Mouse (Mus musculus) G1E (cell line): ENCODE measurements around the gene Capza1. TPM values are rescaled to one million over a fixed set of nuclear protein-coding genes. Genes with fewer than 3 reads are reported as not detected.

ENCODE experiments used
- ATAC-seq: 2 replicates; pipeline ENCODE4 v1.8.0; 2016; ENCODE audit warnings: mild to moderate bottlenecking; ENCODE audit not compliant: insufficient number of reproducible peaks, poor library complexity, low FRiP score, severe bottlenecking; ENCODE audit errors: extremely low read depth
- DNase-seq: peaks from one replicate; pipeline ENCODE4 v3.0.0; 2012; ENCODE audit warnings: low spot score
- H3K27me3 ChIP-seq: 2 replicates; pipeline ENCODE4 v1.6.1; 2012; ENCODE audit warnings: mild to moderate bottlenecking, low read length, inconsistent platforms; ENCODE audit not compliant: insufficient read depth
- H3K36me3 ChIP-seq: replicated peaks from 2 replicates; pipeline ENCODE3; 2012; ENCODE audit warnings: mild to moderate bottlenecking, inconsistent platforms
- H3K4me1 ChIP-seq: 2 replicates; pipeline ENCODE4 v1.6.1; 2012; ENCODE audit warnings: low read depth, low read length, inconsistent platforms, mixed read lengths; ENCODE audit not compliant: insufficient read depth
- H3K4me3 ChIP-seq: 2 replicates; pipeline ENCODE4 v1.5.1; 2012; ENCODE audit warnings: low read depth, mild to moderate bottlenecking, inconsistent platforms, low read length, moderate library complexity, mixed read lengths
- H3K9me3 ChIP-seq: replicated peaks from 2 replicates; pipeline ENCODE4 v1.6.1; 2012; ENCODE audit warnings: inconsistent platforms
- CTCF ChIP-seq: IDR thresholded peaks from 2 replicates; pipeline ENCODE4 v1.5.1; 2012; ENCODE audit warnings: low read depth, low read length, inconsistent platforms, mixed read lengths
- GATA1 ChIP-seq: IDR thresholded peaks from 2 replicates; pipeline ENCODE4 v1.6.1; 2012; ENCODE audit warnings: borderline replicate concordance, low read length, inconsistent platforms, mixed read lengths
- GATA2 ChIP-seq: IDR thresholded peaks from 2 replicates; pipeline ENCODE4 v1.6.1; 2012; ENCODE audit warnings: low read depth, low read length, inconsistent platforms, borderline replicate concordance
- POLR2AphosphoS5 ChIP-seq: IDR thresholded peaks from 2 replicates; pipeline ENCODE4 v1.6.1; 2012; ENCODE audit warnings: low read depth, low read length, inconsistent platforms; ENCODE audit not compliant: insufficient replicate concordance
- TAL1 ChIP-seq: conservative IDR thresholded peaks from 2 replicates; pipeline ENCODE4 v1.6.1; 2012; ENCODE audit warnings: low read depth, low read length, inconsistent platforms, mixed read lengths
- polyA plus RNA-seq: library from polyadenylated mRNA; stranded (reverse); fragments of >175 nt; gene quantifications from 2 replicates; pipeline ENCODE4 v1.2.3, GENCODE M21; 2012
- total RNA-seq, 2 experiments: library from RNA; stranded (forward) in 1 of 2; stranded (reverse) in 1 of 2; fragments of 200-1000 nt in 1 of 2; fragments of >200 nt in 1 of 2; fragmentation: Nextera tagmentation in 1 of 2; gene quantifications; 2 replicates each; pipeline ENCODE4 v1.2.3; 2014 to 2017

The Capza1 gene
- total and polyA plus RNA-seq, 3 experiments = 12.5 to 182 (median 168) TPM

DNA sequence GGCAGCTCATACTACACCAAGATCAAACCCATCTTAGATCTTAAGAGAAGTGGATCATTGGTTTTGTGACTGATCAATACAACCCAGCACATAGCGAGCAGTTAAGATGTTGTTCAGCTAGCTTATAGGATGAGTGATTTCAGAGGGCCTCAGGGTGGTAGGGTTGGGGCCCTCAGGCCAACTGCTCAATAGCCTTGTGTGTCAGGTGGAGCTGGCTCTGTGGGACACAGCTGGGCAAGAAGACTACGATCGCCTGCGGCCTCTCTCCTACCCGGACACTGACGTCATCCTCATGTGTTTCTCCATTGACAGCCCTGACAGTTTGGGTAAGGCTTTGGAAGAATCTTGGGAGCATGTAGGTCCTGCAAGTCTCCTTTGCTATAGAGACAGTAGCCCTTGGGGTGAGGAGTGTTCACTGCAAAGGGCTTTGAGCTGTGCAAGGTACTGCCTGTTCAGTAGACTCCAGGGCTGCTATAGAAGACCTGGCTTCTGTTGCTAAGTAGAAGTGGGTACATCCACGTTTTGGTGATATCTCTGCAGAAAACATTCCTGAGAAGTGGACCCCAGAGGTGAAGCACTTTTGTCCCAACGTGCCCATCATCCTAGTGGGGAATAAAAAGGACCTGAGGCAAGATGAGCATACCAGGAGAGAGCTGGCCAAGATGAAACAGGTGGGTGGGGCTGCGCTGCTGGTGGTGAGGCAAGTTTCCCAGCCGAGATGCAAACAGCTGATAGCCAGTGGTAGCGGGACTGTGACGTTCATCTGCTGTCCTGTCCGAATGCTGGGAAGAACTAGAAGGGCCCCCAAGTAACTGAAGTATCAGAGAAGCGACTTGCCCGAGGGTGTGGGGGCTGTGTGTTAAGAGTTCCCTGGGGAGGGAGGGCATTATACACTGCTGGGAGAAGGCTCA lies 71.7 kb downstream of the Capza1 start:
- Histone ChIP-seq H3K27me3 (peaks cover 32% of the 10 kb centered on the region), H3K4me1 (peaks cover 53% of the 10 kb centered on the region), H3K36me3 (peaks cover 65% of the 10 kb centered on the region), H3K9me3 (no peaks in the 10 kb centered on the region), H3K4me3 (no peak overlapping the region)
- TF ChIP-seq TAL1 = no peak
- no peak for TF ChIP-seq POLR2AphosphoS5
- no peak for TF ChIP-seq CTCF
- TF ChIP-seq GATA2 = no peak
- no peak for TF ChIP-seq GATA1
- peak; percentile 19 for DNase-seq
- no peak for ATAC-seq

DNA sequence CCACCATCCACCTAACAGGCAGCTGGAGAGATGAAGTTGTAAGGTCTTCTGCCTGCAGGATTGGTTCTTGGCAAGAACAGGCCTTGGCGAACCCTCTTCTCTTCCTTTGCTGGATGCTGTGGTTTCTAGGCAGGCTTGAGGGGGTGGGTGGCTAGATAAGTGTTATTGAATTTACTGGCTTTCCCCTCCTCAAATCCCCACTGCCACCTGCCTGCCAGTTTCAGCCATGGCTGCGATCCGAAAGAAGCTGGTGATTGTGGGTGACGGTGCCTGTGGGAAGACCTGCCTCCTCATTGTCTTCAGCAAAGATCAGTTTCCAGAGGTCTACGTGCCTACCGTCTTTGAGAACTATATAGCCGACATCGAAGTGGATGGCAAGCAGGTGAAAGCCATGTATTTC lies 72.6 kb downstream of the Capza1 start:
- TF ChIP-seq GATA2 (no peak), GATA1 (no peak), CTCF (no peak), POLR2AphosphoS5 (no peak), TAL1 (no peak)
- ATAC-seq (no peak), DNase-seq (no peak)

DNA sequence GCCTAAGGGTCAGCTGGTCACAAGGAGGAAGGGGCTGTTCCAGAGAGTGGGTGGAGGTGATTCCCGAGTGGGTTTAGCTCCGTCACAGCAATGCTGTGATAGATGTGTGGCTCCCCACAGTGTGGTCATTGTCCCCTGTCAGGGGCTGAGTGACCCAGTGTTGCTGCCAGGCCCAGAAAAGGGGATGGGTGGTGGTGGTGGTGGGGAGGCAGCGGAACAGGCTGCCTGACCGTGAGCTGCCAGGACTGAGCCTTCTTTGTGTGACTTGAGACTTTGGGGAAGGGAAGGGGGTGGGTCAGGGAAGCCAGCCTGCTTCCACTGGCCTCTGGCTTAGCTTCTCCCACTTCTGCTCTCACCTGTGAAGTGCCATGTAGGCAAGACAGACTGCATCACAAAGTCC lies 73.3 kb downstream of the Capza1 start:
- Histone ChIP-seq H3K4me1 (peaks cover 54% of the 10 kb centered on the region), H3K36me3 (peaks cover 49% of the 10 kb centered on the region), H3K9me3 (no peaks in the 10 kb centered on the region), H3K27me3 (peaks cover 40% of the 10 kb centered on the region), H3K4me3 (no peak overlapping the region)
- TF ChIP-seq TAL1 (no peak), GATA1 (no peak), CTCF (no peak), GATA2 (no peak), POLR2AphosphoS5 (no peak)
- ATAC-seq (no peak), DNase-seq (no peak)

More for the DNA sequence above, 72.6 kb downstream of the Capza1 start:
- H3K4me1 ChIP-seq = peaks cover 54% of the 10 kb centered on the region
- H3K9me3 ChIP-seq = no peaks in the 10 kb centered on the region
- H3K36me3 ChIP-seq = peaks cover 56% of the 10 kb centered on the region
- H3K4me3 ChIP-seq = no peak overlapping the region
- peaks cover 37% of the 10 kb centered on the region for H3K27me3 ChIP-seq

DNA sequence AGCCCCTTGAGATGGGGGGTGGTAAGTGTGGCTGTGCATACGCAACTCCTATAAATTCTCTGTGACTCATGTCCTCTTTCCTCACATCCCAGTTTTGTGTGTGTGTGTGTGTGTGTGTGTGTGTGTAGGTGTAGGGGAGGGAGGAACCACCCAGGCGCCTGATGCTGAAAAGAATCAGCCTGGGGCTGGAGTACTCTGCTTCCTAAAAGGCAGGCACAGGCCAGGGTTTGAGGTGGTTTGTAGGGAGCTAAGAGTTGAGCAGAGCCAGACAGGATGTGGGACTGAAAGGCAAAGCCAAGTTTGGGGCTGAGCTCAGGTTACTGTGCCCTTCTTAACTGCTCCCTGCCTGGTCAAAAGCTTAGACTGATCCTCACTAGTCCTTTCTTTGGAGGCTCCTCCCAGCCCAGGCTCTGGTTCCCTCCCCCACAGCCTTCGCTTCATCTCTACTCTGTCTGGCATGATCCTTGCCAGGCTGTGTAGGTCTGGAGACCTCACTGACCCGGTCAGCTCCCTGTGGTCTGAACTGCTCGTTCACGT lies 73.8 kb downstream of the Capza1 start:
- H3K27me3 ChIP-seq = peaks cover 46% of the 10 kb centered on the region
- ATAC-seq (no peak), DNase-seq (no peak)
- no peaks in the 10 kb centered on the region for H3K9me3 ChIP-seq
- peaks cover 52% of the 10 kb centered on the region for H3K4me1 ChIP-seq
- peaks cover 44% of the 10 kb centered on the region for H3K36me3 ChIP-seq
- TF ChIP-seq CTCF (no peak), GATA1 (no peak), TAL1 (no peak), GATA2 (no peak), POLR2AphosphoS5 (no peak)
- no peak overlapping the region for H3K4me3 ChIP-seq

DNA sequence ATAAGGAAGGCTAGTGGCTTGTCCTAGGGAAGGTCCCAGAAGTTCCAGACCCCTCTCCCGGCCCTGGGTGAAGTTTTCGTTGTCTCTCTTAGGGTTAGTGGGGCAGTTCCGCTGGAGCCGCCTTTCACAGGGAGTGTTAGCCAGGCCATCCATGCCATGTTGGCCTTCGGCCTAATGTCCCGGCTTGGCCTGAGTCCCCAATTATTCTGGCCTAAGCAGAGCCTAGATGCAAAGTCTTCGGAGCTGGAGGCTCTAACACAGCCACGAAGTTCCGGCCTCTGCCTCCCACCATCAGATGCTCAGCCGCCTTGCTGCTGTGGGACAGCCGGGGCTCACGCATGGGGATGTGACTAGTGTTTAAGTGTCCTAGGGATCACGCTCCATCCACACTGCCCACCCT lies 74.5 kb downstream of the Capza1 start:
- peaks cover 52% of the 10 kb centered on the region for H3K4me1 ChIP-seq
- DNase-seq (no peak), ATAC-seq (no peak)
- H3K4me3 ChIP-seq = no peak overlapping the region
- peaks cover 52% of the 10 kb centered on the region for H3K27me3 ChIP-seq
- no peaks in the 10 kb centered on the region for H3K9me3 ChIP-seq
- no peak for TF ChIP-seq CTCF
- TF ChIP-seq TAL1 = no peak
- no peak for TF ChIP-seq GATA1
- no peak for TF ChIP-seq GATA2
- TF ChIP-seq POLR2AphosphoS5 = no peak
- peaks cover 37% of the 10 kb centered on the region for H3K36me3 ChIP-seq

DNA sequence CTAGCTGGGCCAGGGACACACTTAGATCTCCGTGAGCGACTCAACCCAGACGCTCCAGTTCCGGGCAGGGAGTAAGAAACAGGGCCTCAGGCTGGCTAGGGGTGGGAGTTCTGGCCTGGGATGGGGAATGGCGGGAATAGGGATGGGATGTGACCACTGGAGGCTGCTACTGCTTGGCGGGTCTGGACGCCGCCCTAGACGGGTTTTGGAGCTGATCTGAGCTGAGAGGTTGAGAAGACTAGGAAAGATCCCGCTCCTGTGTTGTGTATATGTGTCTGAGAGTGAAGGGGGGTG lies 75.0 kb downstream of the Capza1 start:
- TF ChIP-seq TAL1 = no peak
- no peak for TF ChIP-seq POLR2AphosphoS5
- TF ChIP-seq CTCF = no peak
- TF ChIP-seq GATA1 = no peak
- no peak for TF ChIP-seq GATA2
- peaks cover 46% of the 10 kb centered on the region for H3K4me1 ChIP-seq
- ATAC-seq (no peak), DNase-seq (no peak)
- H3K4me3 ChIP-seq = peak overlapping the region; percentile 70; the same call in 1 of the 2 replicates
- H3K36me3 ChIP-seq = peaks cover 32% of the 10 kb centered on the region
- H3K9me3 ChIP-seq = no peaks in the 10 kb centered on the region
- H3K27me3 ChIP-seq = peaks cover 58% of the 10 kb centered on the region
